Mouse (Mus musculus) embryo, embryonic 11.5 days (tissue): ENCODE data around the gene Gpd1l.
"Not testable (repeated sequence)": the region's sequence is repeated elsewhere in the genome, so short reads cannot be mapped to it uniquely, and the experiment has no call there.

Experiments used
- DNase-seq: peaks from one replicate; pipeline ENCODE4 v3.0.0-alpha.2; 2012; ENCODE audit warnings: low read depth, low spot score

The Gpd1l gene

GRCm38 (mm10) chr9:114933723-114934171, at the start of gene Gpd1l:
Gpd1l (minus strand) TSS chr9:114933987.
- peak; percentile 86 for DNase-seq

- DNase-seq, result no peak
Observed at GRCm38 (mm10) chr9:114982689-114983360, 49.0 kb upstream of the Gpd1l start, which contains the start of gene Rps27rt. Rps27rt (minus strand) TSS chr9:114982739.

GRCm38 (mm10) chr9:114979969-114980368, 46.2 kb upstream of the Gpd1l start:
- no peak for DNase-seq

- DNase-seq, result no peak
Observed at GRCm38 (mm10) chr9:114978281-114979111, 44.7 kb upstream of the Gpd1l start, which contains the start of gene Osbpl10. Osbpl10 (plus strand) TSS chr9:114978569.

- DNase-seq, result no peak
Observed at GRCm38 (mm10) chr9:114977461-114978280, 43.9 kb upstream of the Gpd1l start.

- not testable (repeated sequence) for DNase-seq
Observed at GRCm38 (mm10) chr9:114966286-114966685, 32.5 kb upstream of the Gpd1l start.

- no peak for DNase-seq
Observed at GRCm38 (mm10) chr9:114964093-114964492, 30.3 kb upstream of the Gpd1l start.

GRCm38 (mm10) chr9:114960844-114961243, 27.1 kb upstream of the Gpd1l start:
- DNase-seq, result no peak

- no peak for DNase-seq
Observed at GRCm38 (mm10) chr9:114960043-114960789, 26.4 kb upstream of the Gpd1l start.

- DNase-seq, result no peak
Observed at GRCm38 (mm10) chr9:114956945-114957344, 23.2 kb upstream of the Gpd1l start.

- no peak for DNase-seq
Observed at GRCm38 (mm10) chr9:114955340-114955739, 21.6 kb upstream of the Gpd1l start.

- DNase-seq, result no peak
Observed at GRCm38 (mm10) chr9:114952866-114953265, 19.1 kb upstream of the Gpd1l start.

- DNase-seq, result no peak
Observed at GRCm38 (mm10) chr9:114948395-114948794, 14.6 kb upstream of the Gpd1l start.

- DNase-seq, result no peak
Observed at GRCm38 (mm10) chr9:114945576-114945975, 11.8 kb upstream of the Gpd1l start.

GRCm38 (mm10) chr9:114944642-114945041, 10.9 kb upstream of the Gpd1l start:
- DNase-seq, result no peak

GRCm38 (mm10) chr9:114936687-114937086, 2.9 kb upstream of the Gpd1l start:
- no peak for DNase-seq

GRCm38 (mm10) chr9:114935321-114935720, 1.5 kb upstream of the Gpd1l start:
- DNase-seq, result no peak

GRCm38 (mm10) chr9:114934231-114934630, 444 bp upstream of the Gpd1l start:
- DNase-seq, result no peak

- no peak for DNase-seq
Observed at GRCm38 (mm10) chr9:114933037-114933722, 607 bp downstream of the Gpd1l start.

- DNase-seq, result no peak
Observed at GRCm38 (mm10) chr9:114932607-114933006, 1.2 kb downstream of the Gpd1l start.
